Mouse (Mus musculus) small intestine, adult 2 months (tissue): ENCODE data around the gene Ppp2r2c. TPM values are rescaled to one million over a fixed set of nuclear protein-coding genes. Genes with fewer than 3 reads are reported as not detected.

ENCODE experiments used
- H3K27ac ChIP-seq: fragments of 200-500 bp; 2 replicates; pipeline ENCODE4 v1.5.1; 2012; ENCODE audit warnings: low read depth, low read length, control low read depth, inconsistent platforms; ENCODE audit not compliant: insufficient read depth
- H3K27me3 ChIP-seq: fragments of 200-500 bp; 2 replicates; pipeline ENCODE4 v1.6.1; 2012; ENCODE audit warnings: mild to moderate bottlenecking, moderate library complexity, low read length, inconsistent platforms; ENCODE audit not compliant: control insufficient read depth, insufficient read depth
- H3K36me3 ChIP-seq: fragments of 200-500 bp; 2 replicates; pipeline ENCODE4 v1.6.1; 2012; ENCODE audit warnings: mild to moderate bottlenecking, low read length, control low read depth, inconsistent platforms; ENCODE audit not compliant: control insufficient read depth, insufficient read depth
- H3K4me1 ChIP-seq: fragments of 200-500 bp; 2 replicates; pipeline ENCODE4 v1.6.1; 2012; ENCODE audit warnings: low read length, inconsistent platforms, mixed read lengths; ENCODE audit not compliant: control insufficient read depth, insufficient read depth, insufficient read length
- H3K4me3 ChIP-seq: fragments of 200-500 bp; 2 replicates; pipeline ENCODE4 v1.5.1; 2012; ENCODE audit warnings: low read depth, mild to moderate bottlenecking, control low read depth, inconsistent platforms, low read length, moderate library complexity
- CTCF ChIP-seq: fragments of 200-500 bp; IDR thresholded peaks from 2 replicates; pipeline ENCODE4 v1.5.1; 2012; ENCODE audit warnings: low read depth, mild to moderate bottlenecking, control low read depth, inconsistent platforms, low read length, moderate library complexity, mixed read lengths; ENCODE audit not compliant: insufficient replicate concordance, insufficient read length; ENCODE audit errors: extremely low read depth
- POLR2A ChIP-seq: fragments of 200-500 bp; IDR thresholded peaks from 2 replicates; pipeline ENCODE4 v1.6.1; 2012; ENCODE audit warnings: low read depth, mild to moderate bottlenecking, control low read depth, inconsistent platforms, low read length, moderate library complexity
- WGBS: fragments of 180-500 bp; shearing (Covaris S2); methylation state at CpG from one replicate; pipeline ENCODE4 v1.1.7; 2018; 5-methylcytosine and 5-hydroxymethylcytosine counted together
- polyA plus RNA-seq: library from polyadenylated mRNA; depleted of rRNA; stranded (reverse); fragments of >200 nt; gene quantifications from 2 replicates; pipeline ENCODE4 v1.2.3, GENCODE M21; 2012; rRNA removed

Gene Ppp2r2c
- polyA plus RNA-seq, 1 experiment, result 0.89 TPM

- no peak for TF ChIP-seq POLR2A
- TF ChIP-seq CTCF, result no peak
- Histone ChIP-seq H3K4me1 (peaks cover 4% of the 10 kb centered on the region), H3K36me3 (no peaks in the 10 kb centered on the region), H3K27ac (no peak overlapping the region; the same call in 1 of the 2 replicates), H3K27me3 (no peaks in the 10 kb centered on the region), H3K4me3 (no peak overlapping the region)
- WGBS, result 73% methylated on average over 3 of the region's 3 CpGs
These were observed 121.9 kb downstream of the Ppp2r2c start for GRCm38 (mm10) chr5:36990196-36990595.

DNA sequence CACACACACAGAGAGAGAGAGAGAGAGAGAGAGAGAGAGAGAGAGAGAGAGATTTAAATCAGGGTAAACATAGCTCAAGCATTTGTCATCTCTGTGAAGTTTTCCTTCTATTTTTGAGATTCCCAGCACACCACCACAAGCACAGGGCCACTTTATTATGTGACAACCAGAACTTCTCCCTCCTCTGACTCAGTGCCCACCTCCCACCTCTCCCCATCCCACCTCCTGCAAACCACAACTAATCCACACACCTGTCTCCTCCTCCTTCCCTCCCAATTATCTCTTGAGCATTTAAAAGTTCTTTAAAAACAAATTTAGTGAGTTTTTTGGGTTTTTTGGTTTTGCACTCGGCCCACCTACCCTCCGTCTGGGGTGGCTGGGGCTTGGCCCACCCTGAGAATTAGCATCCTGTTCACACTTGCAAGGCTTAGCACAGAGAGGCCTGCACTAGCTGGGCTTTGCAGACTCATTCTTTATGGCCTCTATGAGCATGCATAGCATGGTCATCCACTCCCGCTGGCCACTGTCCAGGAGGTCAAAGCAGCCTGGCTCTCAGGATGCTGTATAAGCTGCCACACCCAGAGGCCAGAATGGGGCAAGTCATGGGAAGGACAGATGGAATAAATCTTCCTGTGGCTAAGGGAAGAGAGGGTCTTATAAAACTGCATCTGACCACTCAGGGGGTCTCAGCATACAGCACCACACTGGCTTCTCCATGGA, 122.5 kb downstream of the Ppp2r2c start:
- Histone ChIP-seq H3K27me3 (no peaks in the 10 kb centered on the region), H3K4me3 (no peak overlapping the region), H3K27ac (no peak overlapping the region), H3K36me3 (no peaks in the 10 kb centered on the region), H3K4me1 (peaks cover 4% of the 10 kb centered on the region)
- WGBS, result 87% methylated on average over 3 of the region's 3 CpGs
- TF ChIP-seq CTCF (no peak), POLR2A (no peak)

DNA sequence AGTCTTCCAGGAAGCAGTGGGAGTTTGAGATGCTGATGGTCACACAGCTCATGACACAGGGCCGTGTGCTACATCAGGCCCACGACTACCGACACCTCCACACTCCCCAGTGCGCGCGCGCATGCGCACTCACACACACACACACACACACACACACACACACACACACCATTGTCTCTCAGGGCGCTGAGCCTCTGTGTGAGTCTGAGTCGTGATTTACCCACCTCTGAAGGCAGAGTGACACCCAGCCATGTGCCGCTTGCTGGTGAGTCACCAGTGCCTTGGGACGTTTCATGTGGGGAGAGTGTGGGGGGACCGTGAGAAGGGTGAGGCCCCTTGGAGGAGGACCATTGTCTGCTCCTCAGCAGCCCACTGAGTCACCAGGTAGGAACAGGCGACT, 128.1 kb downstream of the Ppp2r2c start:
- H3K4me3 ChIP-seq, result no peak overlapping the region
- 75% methylated on average over 14 of the region's 14 CpGs for WGBS
- no peaks in the 10 kb centered on the region for H3K27me3 ChIP-seq
- H3K36me3 ChIP-seq, result no peaks in the 10 kb centered on the region
- H3K4me1 ChIP-seq, result 0 out of 2 replicates have a peak, but pooled peaks cover 2% of the 10 kb centered on the region
- no peak overlapping the region for H3K27ac ChIP-seq
- no peak for TF ChIP-seq POLR2A
- no peak for TF ChIP-seq CTCF

GRCm38 (mm10) chr5:36997996-36998395, 129.7 kb downstream of the Ppp2r2c start:
- Histone ChIP-seq H3K4me3 (no peak overlapping the region), H3K36me3 (no peaks in the 10 kb centered on the region), H3K4me1 (0 out of 2 replicates have a peak, but pooled peaks cover 2% of the 10 kb centered on the region), H3K27me3 (no peaks in the 10 kb centered on the region), H3K27ac (no peak overlapping the region)
- WGBS, result 32% methylated on average over 5 of the region's 5 CpGs
- TF ChIP-seq CTCF (no peak), POLR2A (no peak)

DNA sequence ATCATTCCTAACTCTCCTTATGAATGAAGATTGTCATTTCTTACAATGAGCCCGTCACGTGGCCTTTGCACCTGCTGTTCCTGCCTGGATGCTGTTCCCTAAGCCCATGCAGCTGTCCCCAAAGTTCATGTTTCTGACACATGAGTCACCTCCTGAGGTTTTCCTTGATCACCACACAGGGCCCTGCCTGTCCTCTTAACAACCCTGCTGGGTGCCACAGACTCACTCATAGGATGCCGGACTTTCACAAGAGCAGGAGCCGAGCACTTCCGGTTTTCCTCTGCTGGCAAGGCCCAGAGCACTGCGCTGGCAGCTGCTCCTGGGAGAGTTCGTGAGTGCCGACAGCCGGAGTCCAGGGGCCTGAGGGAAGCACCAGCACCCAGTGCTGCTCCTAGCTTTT, 132.7 kb downstream of the Ppp2r2c start:
- H3K36me3 ChIP-seq, result no peaks in the 10 kb centered on the region
- H3K27me3 ChIP-seq, result no peaks in the 10 kb centered on the region
- H3K4me1 ChIP-seq, result 0 out of 2 replicates have a peak, but pooled peaks cover 2% of the 10 kb centered on the region
- H3K27ac ChIP-seq, result no peak overlapping the region
- no peak overlapping the region for H3K4me3 ChIP-seq
- 80% methylated on average over 9 of the region's 9 CpGs for WGBS
- TF ChIP-seq CTCF (no peak), POLR2A (no peak)

- H3K27me3 ChIP-seq, result no peaks in the 10 kb centered on the region
- H3K36me3 ChIP-seq, result no peaks in the 10 kb centered on the region
- TF ChIP-seq POLR2A (no peak), CTCF (peak; percentile 18; the same call in 1 of the 2 replicates)
- no peak overlapping the region for H3K27ac ChIP-seq
- 0 out of 2 replicates have a peak, but pooled peaks cover 2% of the 10 kb centered on the region for H3K4me1 ChIP-seq
- no peak overlapping the region for H3K4me3 ChIP-seq
- 55% methylated on average over 2 of the region's 2 CpGs for WGBS
These were observed 133.7 kb downstream of the Ppp2r2c start for GRCm38 (mm10) chr5:37002001-37002400.

Other genes starting within 250 kb of the Ppp2r2c start
- 14.4 and 27.4 TPM in 2 replicates for gene D5Ertd579e, start 172.5 kb upstream of the Ppp2r2c start, polyA plus RNA-seq
- gene Bloc1s4, start 119.9 kb upstream of the Ppp2r2c start, polyA plus RNA-seq, result 30.4 and 31.0 TPM in 2 replicates
- 69.3 and 132 TPM in 2 replicates for gene Mrfap1, start 71.7 kb upstream of the Ppp2r2c start, polyA plus RNA-seq
- 57.4 and 104 TPM in 2 replicates for gene Man2b2, start 37.9 kb upstream of the Ppp2r2c start, polyA plus RNA-seq
- 16.7 and 23.5 TPM in 2 replicates for gene Wfs1, start 120.7 kb downstream of the Ppp2r2c start, polyA plus RNA-seq
- gene Gm1043, start 216.9 kb downstream of the Ppp2r2c start, polyA plus RNA-seq, result 0.32 and 0.85 TPM in 2 replicates